Mouse (Mus musculus): ENCODE measurements around the gene Rgl2. TPM values are rescaled to one million over a fixed set of nuclear protein-coding genes. Genes with fewer than 3 reads are reported as not detected.

Rgl2 gene
- polyA plus RNA-seq, 1 experiment: 31.7 TPM

GRCm38 (mm10) chr17:33936993-33937392, 7.7 kb downstream of the Rgl2 start:
- no peaks in the 10 kb centered on the region for H3K36me3 ChIP-seq (ENCODE audit: control insufficient read depth, insufficient read depth)
- TF ChIP-seq MAX (IDR thresholded peaks at IDR 0.05) (no peak), MYOG (IDR thresholded peaks at IDR 0.05; ENCODE audit: control insufficient read depth, extremely low read depth, insufficient read length) (no peak), CEBPB (IDR thresholded peaks at IDR 0.05; ENCODE audit: low read depth) (no peak), CTCF (IDR thresholded peaks at IDR 0.05; ENCODE audit: control insufficient read depth, insufficient read depth, insufficient read length) (no peak), MYOD1 (IDR thresholded peaks at IDR 0.05; ENCODE audit: control insufficient read depth, insufficient read length, low read depth) (no peak), FOSL1 (IDR thresholded peaks at IDR 0.05; ENCODE audit: insufficient read depth, low read length, poor library complexity, severe bottlenecking) (no peak), USF1 (IDR thresholded peaks at IDR 0.05; ENCODE audit: low read depth) (no peak)

GRCm38 (mm10) chr17:33938783-33939182, 9.4 kb downstream of the Rgl2 start:
- peaks cover 23% of the 10 kb centered on the region for H3K79me3 ChIP-seq (ENCODE audit: low read depth)
- no peak overlapping the region for H3ac ChIP-seq (ENCODE audit: control insufficient read depth, insufficient read length, low read depth)
- no peak overlapping the region for H3K4me3 ChIP-seq (ENCODE audit: insufficient read depth, poor library complexity, severe bottlenecking)
- no peaks in the 10 kb centered on the region for H3K27me3 ChIP-seq (ENCODE audit: control insufficient read depth, insufficient read depth, insufficient read length)
- H3K36me3 ChIP-seq (ENCODE audit: control insufficient read depth, insufficient read depth): peaks cover 10% of the 10 kb centered on the region
- peaks cover 51% of the 10 kb centered on the region for H3K79me2 ChIP-seq (ENCODE audit: control insufficient read depth, insufficient read depth)
- TF ChIP-seq CEBPB (IDR thresholded peaks at IDR 0.05; ENCODE audit: low read depth) (no peak), FOSL1 (IDR thresholded peaks at IDR 0.05; ENCODE audit: insufficient read depth, low read length, poor library complexity, severe bottlenecking) (no peak)

More at GRCm38 (mm10) chr17:33936993-33937392, 7.7 kb downstream of the Rgl2 start:
- Histone ChIP-seq H3K79me2 (ENCODE audit: control insufficient read depth, insufficient read depth) (peaks cover 40% of the 10 kb centered on the region), H3K79me3 (ENCODE audit: low read depth) (peaks cover 18% of the 10 kb centered on the region), H3K27me3 (ENCODE audit: control insufficient read depth, insufficient read depth, insufficient read length) (no peaks in the 10 kb centered on the region), H3K4me3 (ENCODE audit: insufficient read depth, poor library complexity, severe bottlenecking) (no peak overlapping the region), H3ac (ENCODE audit: control insufficient read depth, insufficient read length, low read depth) (no peak overlapping the region)

DNA sequence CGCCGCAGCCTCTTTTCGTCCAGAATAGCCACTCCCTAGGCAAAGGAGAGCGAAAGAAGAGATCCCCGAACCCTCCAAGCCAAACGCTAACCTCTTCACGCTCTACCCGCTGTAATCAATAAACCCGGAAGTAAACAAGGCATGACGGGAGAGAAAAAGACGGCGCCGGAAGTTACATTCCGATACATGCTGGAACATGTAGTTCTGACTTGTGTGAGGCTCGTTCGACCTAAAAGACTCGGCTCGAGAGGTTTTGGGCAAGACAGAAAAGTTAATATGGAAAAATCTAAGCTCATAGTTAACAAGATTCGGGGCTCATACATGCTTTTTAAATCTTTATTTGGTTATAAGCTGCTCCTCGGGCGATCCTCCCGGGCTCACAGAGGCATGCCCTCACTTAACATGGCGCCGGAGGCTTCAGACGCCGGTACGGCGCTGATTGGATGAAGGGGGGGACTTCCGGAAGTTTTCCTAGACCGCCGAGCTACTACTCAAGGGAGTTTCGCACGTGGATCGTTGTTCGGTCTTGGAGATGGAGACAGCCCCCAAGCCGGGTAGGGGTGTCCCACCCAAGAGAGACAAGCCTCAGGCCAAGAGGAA, 11.0 kb downstream of the Rgl2 start, which contains the start of the genes Pfdn6 and Wdr46:
TSS of gene Pfdn6 (minus strand) at position 138 of the 600 bp plus-strand sequence.
TSS of gene Wdr46 (plus strand) at position 455 of the 600 bp plus-strand sequence.
- Histone ChIP-seq H3K36me3 (ENCODE audit: control insufficient read depth, insufficient read depth) (peaks cover 10% of the 10 kb centered on the region), H3ac (ENCODE audit: control insufficient read depth, insufficient read length, low read depth) (peak within 1 kb of the TSS; percentile 83), H3K79me2 (ENCODE audit: control insufficient read depth, insufficient read depth) (peaks cover 51% of the 10 kb centered on the region), H3K79me3 (ENCODE audit: low read depth) (peaks cover 23% of the 10 kb centered on the region), H3K4me3 (ENCODE audit: insufficient read depth, poor library complexity, severe bottlenecking) (peak within 1 kb of the TSS; percentile 98), H3K27me3 (ENCODE audit: control insufficient read depth, insufficient read depth, insufficient read length) (no peaks in the 10 kb centered on the region)
- TF ChIP-seq MYOG (IDR thresholded peaks at IDR 0.05; ENCODE audit: control insufficient read depth, extremely low read depth, insufficient read length): no peak
- no peak for TF ChIP-seq FOSL1 (IDR thresholded peaks at IDR 0.05; ENCODE audit: insufficient read depth, low read length, poor library complexity, severe bottlenecking)
- no peak for TF ChIP-seq CTCF (IDR thresholded peaks at IDR 0.05; ENCODE audit: control insufficient read depth, insufficient read depth, insufficient read length)
- TF ChIP-seq MYOD1 (IDR thresholded peaks at IDR 0.05; ENCODE audit: control insufficient read depth, insufficient read length, low read depth): no peak
- no peak for TF ChIP-seq USF1 (IDR thresholded peaks at IDR 0.05; ENCODE audit: low read depth)
- no peak for TF ChIP-seq MAX (IDR thresholded peaks at IDR 0.05)
- TF ChIP-seq CEBPB (IDR thresholded peaks at IDR 0.05; ENCODE audit: low read depth): no peak

GRCm38 (mm10) chr17:33940981-33941380, 11.6 kb downstream of the Rgl2 start:
- TF ChIP-seq MYOG (IDR thresholded peaks at IDR 0.05; ENCODE audit: control insufficient read depth, extremely low read depth, insufficient read length): no peak
- no peak for TF ChIP-seq MYOD1 (IDR thresholded peaks at IDR 0.05; ENCODE audit: control insufficient read depth, insufficient read length, low read depth)
- TF ChIP-seq MAX (IDR thresholded peaks at IDR 0.05): no peak
- TF ChIP-seq FOSL1 (IDR thresholded peaks at IDR 0.05; ENCODE audit: insufficient read depth, low read length, poor library complexity, severe bottlenecking): no peak
- no peak for TF ChIP-seq CTCF (IDR thresholded peaks at IDR 0.05; ENCODE audit: control insufficient read depth, insufficient read depth, insufficient read length)
- TF ChIP-seq CEBPB (IDR thresholded peaks at IDR 0.05; ENCODE audit: low read depth): no peak
- no peak for TF ChIP-seq USF1 (IDR thresholded peaks at IDR 0.05; ENCODE audit: low read depth)
- H3K4me3 ChIP-seq (ENCODE audit: insufficient read depth, poor library complexity, severe bottlenecking): peak overlapping the region; percentile 98
- no peaks in the 10 kb centered on the region for H3K27me3 ChIP-seq (ENCODE audit: control insufficient read depth, insufficient read depth, insufficient read length)
- H3ac ChIP-seq (ENCODE audit: control insufficient read depth, insufficient read length, low read depth): peak overlapping the region; percentile 83
- peaks cover 12% of the 10 kb centered on the region for H3K36me3 ChIP-seq (ENCODE audit: control insufficient read depth, insufficient read depth)
- peaks cover 23% of the 10 kb centered on the region for H3K79me3 ChIP-seq (ENCODE audit: low read depth)
- H3K79me2 ChIP-seq (ENCODE audit: control insufficient read depth, insufficient read depth): peaks cover 51% of the 10 kb centered on the region

DNA sequence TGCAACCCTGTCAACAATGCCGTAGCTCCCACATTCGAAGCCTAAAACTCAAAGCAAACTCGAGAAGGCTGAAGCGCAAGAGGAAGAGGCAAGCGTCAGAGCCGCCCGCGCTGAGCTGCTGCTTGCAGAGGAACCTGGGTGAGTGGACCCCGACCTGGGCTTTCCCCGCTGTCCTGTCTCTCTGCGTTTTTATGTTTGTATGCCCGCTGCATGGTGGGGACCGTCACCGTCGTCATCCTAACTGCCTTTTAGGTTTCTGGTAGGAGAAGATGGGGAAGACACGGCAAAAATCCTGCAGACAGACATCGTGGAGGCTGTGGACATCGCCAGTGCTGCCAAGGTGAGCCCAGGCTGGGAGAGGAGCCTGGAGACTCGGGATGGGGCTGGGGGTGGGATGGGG, 12.0 kb downstream of the Rgl2 start:
- Histone ChIP-seq H3K36me3 (ENCODE audit: control insufficient read depth, insufficient read depth) (peaks cover 16% of the 10 kb centered on the region), H3K79me2 (ENCODE audit: control insufficient read depth, insufficient read depth) (peaks cover 51% of the 10 kb centered on the region), H3K4me3 (ENCODE audit: insufficient read depth, poor library complexity, severe bottlenecking) (peak overlapping the region; percentile 98), H3K79me3 (ENCODE audit: low read depth) (peaks cover 23% of the 10 kb centered on the region), H3ac (ENCODE audit: control insufficient read depth, insufficient read length, low read depth) (peak overlapping the region; percentile 83), H3K27me3 (ENCODE audit: control insufficient read depth, insufficient read depth, insufficient read length) (no peaks in the 10 kb centered on the region)
- TF ChIP-seq MYOD1 (IDR thresholded peaks at IDR 0.05; ENCODE audit: control insufficient read depth, insufficient read length, low read depth): no peak
- TF ChIP-seq CEBPB (IDR thresholded peaks at IDR 0.05; ENCODE audit: low read depth): no peak
- TF ChIP-seq MYOG (IDR thresholded peaks at IDR 0.05; ENCODE audit: control insufficient read depth, extremely low read depth, insufficient read length): no peak
- no peak for TF ChIP-seq MAX (IDR thresholded peaks at IDR 0.05)
- TF ChIP-seq USF1 (IDR thresholded peaks at IDR 0.05; ENCODE audit: low read depth): no peak
- TF ChIP-seq CTCF (IDR thresholded peaks at IDR 0.05; ENCODE audit: control insufficient read depth, insufficient read depth, insufficient read length): no peak
- no peak for TF ChIP-seq FOSL1 (IDR thresholded peaks at IDR 0.05; ENCODE audit: insufficient read depth, low read length, poor library complexity, severe bottlenecking)

Data from C2C12 (cell line).